Mouse (Mus musculus): ENCODE results near the gene Hist1h2be.
"Not testable (repeated sequence)": the region's sequence is repeated elsewhere in the genome, so short reads cannot be mapped to it uniquely, and the experiment has no call there.

The Hist1h2be gene

DNA sequence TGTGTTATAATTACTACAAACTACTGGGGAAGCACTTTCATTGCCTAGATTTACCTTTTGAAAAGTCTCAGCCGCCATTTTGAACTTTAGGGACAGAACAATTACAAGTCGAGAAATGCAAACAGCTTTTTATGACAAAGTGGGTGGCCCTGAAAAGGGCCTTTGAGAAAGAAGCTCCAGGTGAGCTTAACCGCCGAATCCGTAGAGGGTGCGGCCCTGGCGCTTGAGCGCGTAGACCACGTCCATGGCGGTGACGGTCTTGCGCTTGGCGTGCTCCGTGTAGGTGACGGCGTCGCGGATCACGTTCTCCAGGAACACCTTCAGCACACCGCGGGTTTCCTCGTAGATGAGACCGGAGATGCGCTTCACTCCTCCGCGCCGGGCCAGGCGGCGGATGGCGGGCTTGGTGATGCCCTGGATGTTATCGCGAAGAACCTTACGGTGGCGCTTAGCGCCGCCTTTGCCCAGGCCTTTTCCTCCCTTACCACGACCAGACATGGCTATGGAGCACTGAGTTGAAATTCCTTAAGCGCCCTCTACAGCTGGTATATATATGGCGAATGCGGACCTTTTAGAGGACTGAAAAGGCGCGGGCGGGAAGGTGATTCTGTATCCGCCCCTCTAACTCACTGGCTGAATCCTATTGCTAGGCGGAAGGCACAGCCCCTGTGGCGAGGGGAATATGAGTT, 69.6 kb downstream of the Hist1h2be start, which contains the start of gene Hist1h4f:
Gene Hist1h4f (minus strand): TSS at position 503 of the 689 bp plus-strand sequence.
- peak; percentile 91 for DNase-seq (ENCODE audit: low read depth)

- no peak for DNase-seq (ENCODE audit: low read depth)
Observed at GRCm38 (mm10) chr13:23550761-23551145, 70.2 kb downstream of the Hist1h2be start.

DNA sequence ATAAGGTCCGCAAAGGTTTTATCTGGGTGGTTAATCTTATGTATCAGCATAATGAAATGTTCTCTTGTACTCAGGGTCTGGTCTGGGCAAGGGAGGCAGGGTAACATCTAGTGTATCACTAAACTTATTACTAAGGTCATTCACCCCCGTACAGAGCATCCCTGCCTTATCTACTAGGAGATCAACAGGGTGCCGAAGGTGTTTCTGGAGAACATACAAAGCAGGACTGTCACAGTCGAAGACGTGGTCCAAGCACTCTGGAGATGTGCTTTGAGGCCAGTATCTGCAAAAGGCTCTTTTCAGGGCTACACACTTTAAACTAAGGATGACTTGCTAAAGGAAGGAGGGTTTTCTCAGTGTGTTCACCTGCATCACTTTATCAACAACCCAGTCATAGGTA, 74.2 kb downstream of the Hist1h2be start:
- no peak for DNase-seq (ENCODE audit: low read depth)

DNA sequence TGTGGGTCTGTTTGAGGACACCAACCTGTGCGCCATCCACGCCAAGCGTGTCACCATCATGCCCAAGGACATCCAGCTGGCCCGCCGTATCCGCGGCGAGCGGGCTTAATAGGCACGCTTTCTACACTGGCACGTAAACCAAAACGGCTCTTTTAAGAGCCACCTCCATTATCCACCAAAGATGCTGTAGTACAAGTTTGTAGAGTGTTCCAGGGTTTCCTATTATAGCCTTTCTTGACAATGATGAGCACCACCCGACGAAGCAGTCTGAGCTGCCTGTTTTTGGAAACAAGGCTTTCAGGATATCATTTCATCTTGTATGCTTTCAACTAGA, 76.2 kb downstream of the Hist1h2be start:
- peak; percentile 63 for DNase-seq (ENCODE audit: low read depth)

DNA sequence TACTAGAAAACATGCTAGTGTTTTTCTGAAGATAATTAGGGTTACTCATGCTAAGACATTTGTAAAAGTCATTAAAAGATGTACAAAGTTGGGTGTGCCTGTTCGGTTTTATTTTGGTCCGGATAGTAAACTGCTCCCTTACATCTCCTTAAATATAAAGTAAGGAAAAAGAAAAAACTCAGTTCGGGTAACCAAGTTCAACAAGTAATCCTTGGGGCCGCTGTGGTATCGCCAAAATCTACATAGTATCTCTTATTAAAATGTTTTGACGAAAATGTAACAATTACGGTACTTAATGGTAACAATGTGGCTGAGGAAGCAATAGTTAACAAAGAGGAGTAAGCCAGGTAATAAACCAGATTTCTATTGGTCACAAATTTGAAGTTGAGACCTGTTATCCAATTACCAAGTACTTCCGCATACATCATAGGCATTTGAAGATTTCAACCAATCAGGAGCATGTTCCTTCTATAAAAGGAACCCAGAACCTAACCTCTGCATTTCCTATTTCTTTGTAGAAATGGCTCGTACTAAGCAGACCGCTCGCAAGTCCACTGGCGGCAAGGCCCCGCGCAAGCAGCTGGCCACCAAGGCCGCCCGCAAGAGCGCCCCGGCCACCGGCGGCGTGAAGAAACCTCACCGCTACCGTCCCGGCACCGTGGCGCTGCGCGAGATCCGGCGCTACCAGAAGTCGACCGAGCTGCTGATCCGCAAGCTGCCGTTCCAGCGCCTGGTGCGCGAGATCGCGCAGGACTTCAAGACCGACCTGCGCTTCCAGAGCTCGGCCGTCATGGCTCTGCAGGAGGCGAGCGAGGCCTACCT, 76.7 kb downstream of the Hist1h2be start, which contains the start of gene Hist1h3f:
Gene Hist1h3f (plus strand): TSS at position 88 of the 822 bp plus-strand sequence.
- DNase-seq (ENCODE audit: low read depth): peak; percentile 97

GRCm38 (mm10) chr13:23542999-23543607, 77.8 kb downstream of the Hist1h2be start, which contains the start of gene Hist1h2bh:
Hist1h2bh (minus strand) TSS chr13:23543392.
- DNase-seq (ENCODE audit: low read depth): peak; percentile 94

DNA sequence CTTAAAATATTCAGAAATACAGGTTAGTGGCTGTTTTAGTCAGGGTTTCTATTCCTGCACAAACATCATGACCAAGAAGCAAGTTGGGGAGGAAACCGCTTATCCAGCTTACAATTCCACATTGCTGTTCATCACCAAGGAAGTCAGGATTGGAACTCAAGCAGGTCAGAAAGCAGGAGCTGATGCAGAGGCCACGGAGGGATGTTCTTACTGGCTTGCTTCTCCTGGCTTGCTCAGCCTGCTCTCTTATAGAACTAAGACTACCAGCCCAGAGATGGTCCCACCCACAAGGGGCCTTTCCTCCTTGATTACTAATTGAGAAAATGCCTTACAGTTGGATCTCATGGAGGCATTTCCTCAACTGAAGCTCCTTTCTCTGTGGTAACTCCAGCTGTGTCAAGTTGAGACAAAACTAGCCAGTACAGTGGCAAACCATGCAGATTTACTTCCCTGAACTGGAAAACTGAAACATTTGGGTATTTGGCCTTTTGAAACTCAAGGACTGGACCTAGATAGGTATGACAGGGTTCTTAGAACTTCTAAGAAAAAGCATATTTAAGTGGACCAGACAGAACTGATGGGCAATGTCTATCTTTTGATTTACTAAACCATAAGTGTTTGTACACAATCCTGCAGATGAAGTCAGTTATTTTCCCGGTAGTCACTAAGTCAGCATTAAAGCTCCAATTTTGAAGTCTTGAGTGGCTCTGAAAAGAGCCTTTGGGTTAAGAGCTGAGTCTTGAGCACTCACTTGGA, 78.5 kb downstream of the Hist1h2be start:
- DNase-seq (ENCODE audit: low read depth): peak; percentile 41

DNA sequence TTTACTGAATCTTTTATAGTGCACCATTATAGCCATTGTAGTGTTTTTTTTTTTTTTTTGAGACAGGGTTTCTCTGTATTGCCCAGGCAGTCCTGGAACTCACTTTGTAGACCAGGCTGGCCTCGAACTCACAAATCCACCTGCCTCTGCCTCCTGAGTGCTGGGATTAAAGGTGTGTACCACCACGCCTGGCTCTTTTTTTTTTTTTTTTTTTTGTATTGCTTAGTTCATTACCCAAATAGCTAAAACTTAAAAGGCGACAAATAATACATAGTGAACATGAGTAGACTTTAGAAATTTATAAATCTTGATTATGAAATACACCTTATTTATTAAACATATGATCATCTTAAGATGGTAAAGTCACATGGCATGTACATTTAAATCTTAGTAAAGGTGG, 79.4 kb downstream of the Hist1h2be start:
- DNase-seq (ENCODE audit: low read depth): no peak

- DNase-seq (ENCODE audit: low read depth): not testable (repeated sequence)
Observed at GRCm38 (mm10) chr13:23539821-23540220, 81.1 kb downstream of the Hist1h2be start.

DNA sequence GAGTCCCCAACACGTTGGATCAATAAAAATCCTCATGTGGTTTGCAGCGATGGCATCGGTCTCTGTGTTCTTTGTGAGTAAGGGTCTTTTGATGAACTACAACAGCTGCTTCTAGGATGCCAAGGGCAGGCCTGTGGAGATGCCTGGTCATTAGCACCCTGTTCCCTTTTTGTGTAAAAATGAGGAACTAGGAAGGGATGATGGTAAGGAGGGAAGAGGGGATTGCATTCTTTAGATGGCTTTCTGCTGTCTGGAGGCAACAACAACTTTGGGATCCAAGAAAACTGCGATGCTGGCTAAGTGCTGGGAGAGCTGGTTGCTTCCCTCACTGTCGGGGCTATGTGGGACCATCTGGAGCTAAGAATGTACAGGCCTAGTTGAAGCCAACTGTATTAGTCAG, 82.7 kb downstream of the Hist1h2be start:
- no peak for DNase-seq (ENCODE audit: low read depth)

- no peak for DNase-seq (ENCODE audit: low read depth)
Observed at GRCm38 (mm10) chr13:23537006-23537710, 83.8 kb downstream of the Hist1h2be start.

- no peak for DNase-seq (ENCODE audit: low read depth)
Observed at GRCm38 (mm10) chr13:23536076-23536822, 84.7 kb downstream of the Hist1h2be start.

DNA sequence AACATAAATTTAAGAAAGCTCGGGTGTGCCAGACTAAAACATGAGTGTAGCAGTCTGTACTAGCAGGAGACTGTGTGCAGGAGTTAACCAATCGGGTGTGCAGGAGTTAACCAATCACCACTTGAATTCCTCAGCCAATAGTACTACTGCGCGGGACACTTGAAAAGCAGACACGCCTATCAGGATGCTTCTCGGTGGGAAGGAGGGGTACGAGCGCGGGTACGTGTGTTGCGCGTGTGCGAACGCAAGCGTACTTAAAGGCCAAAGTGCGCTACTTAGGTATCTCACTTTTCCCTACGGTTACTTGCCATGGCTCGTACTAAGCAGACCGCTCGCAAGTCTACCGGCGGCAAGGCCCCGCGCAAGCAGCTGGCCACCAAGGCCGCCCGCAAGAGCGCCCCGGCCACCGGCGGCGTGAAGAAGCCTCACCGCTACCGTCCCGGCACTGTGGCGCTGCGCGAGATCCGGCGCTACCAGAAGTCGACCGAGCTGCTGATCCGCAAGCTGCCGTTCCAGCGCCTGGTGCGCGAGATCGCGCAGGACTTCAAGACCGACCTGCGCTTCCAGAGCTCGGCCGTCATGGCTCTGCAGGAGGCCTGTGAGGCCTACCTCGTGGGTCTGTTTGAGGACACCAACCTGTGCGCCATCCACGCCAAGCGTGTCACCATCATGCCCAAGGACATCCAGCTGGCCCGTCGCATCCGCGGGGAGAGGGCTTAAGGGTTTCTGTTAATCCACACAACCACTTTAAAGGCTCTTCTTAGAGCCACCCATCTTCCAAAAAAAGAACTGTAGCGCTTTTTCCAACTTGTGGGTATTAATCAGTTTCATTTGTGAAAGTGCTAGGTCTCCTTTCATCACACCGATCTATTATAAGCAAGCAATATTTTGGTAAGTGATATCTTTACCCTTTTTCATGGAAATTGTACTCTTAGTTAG, 85.5 kb downstream of the Hist1h2be start, which contains the start of gene Hist1h3g:
Gene Hist1h3g (plus strand): TSS at position 286 of the 939 bp plus-strand sequence.
- peak; percentile 91 for DNase-seq (ENCODE audit: low read depth)

- no peak for DNase-seq (ENCODE audit: low read depth)
Observed at GRCm38 (mm10) chr13:23534368-23535131, 86.4 kb downstream of the Hist1h2be start.

All from naive thymus-derived CD4-positive, alpha-beta T cell, adult 2 months (primary cell).